Mouse (Mus musculus): Measurements from ENCODE around the gene Arhgef28.

Arhgef28 gene

GRCm38 (mm10) chr13:98124113-98124745 is 82.0 kb downstream of the Arhgef28 start:
- in situ Hi-C loops (cut with MboI, MseI), result no loop called here

GRCm38 (mm10) chr13:98122766-98123165 is 83.5 kb downstream of the Arhgef28 start:
- in situ Hi-C loops (cut with MboI, MseI), result no loop called here

- in situ Hi-C loops (cut with MboI, MseI), result no loop called here
Observed at GRCm38 (mm10) chr13:98121993-98122392, 84.2 kb downstream of the Arhgef28 start.

GRCm38 (mm10) chr13:98121124-98121470 is 85.1 kb downstream of the Arhgef28 start:
- in situ Hi-C loops (cut with MboI, MseI), result no loop called here

- in situ Hi-C loops (cut with MboI, MseI), result no loop called here
Observed at GRCm38 (mm10) chr13:98120356-98121123, 85.7 kb downstream of the Arhgef28 start.

GRCm38 (mm10) chr13:98118291-98118690 is 87.9 kb downstream of the Arhgef28 start:
- in situ Hi-C loops (cut with MboI, MseI), result loop anchor here in 1 of 2 experiments (5.0 kb wide), 1 partner anchor 79 kb away; no protein-coding TSS in a partner anchor

- in situ Hi-C loops (cut with MboI, MseI), result loop anchor here in 1 of 2 experiments (5.0 kb wide), 1 partner anchor 80 kb away; no protein-coding TSS in a partner anchor
Observed at GRCm38 (mm10) chr13:98117566-98118254, 88.5 kb downstream of the Arhgef28 start.

- in situ Hi-C loops (cut with MboI, MseI), result loop anchor here in 1 of 2 experiments (5.0 kb wide), 1 partner anchor 82 kb away; no protein-coding TSS in a partner anchor
Observed at GRCm38 (mm10) chr13:98115650-98116049, 90.6 kb downstream of the Arhgef28 start.

- in situ Hi-C loops (cut with MboI, MseI), result loop anchor here in 1 of 2 experiments (5.0 kb wide), 1 partner anchor 82 kb away; no protein-coding TSS in a partner anchor
Observed at GRCm38 (mm10) chr13:98115051-98115450, 91.2 kb downstream of the Arhgef28 start.

GRCm38 (mm10) chr13:98112812-98113503 is 93.3 kb downstream of the Arhgef28 start:
- in situ Hi-C loops (cut with MboI, MseI), result no loop called here

- in situ Hi-C loops (cut with MboI, MseI), result no loop called here
Observed at GRCm38 (mm10) chr13:98111531-98111930, 94.7 kb downstream of the Arhgef28 start.

GRCm38 (mm10) chr13:98111021-98111420 is 95.2 kb downstream of the Arhgef28 start:
- in situ Hi-C loops (cut with MboI, MseI), result no loop called here

- in situ Hi-C loops (cut with MboI, MseI), result loop anchor here in 1 of 2 experiments (10.0 kb wide), 1 partner anchor 1516 kb away; no protein-coding TSS in a partner anchor
Observed at GRCm38 (mm10) chr13:98108481-98108880, 97.8 kb downstream of the Arhgef28 start.

- in situ Hi-C loops (cut with MboI, MseI), result loop anchor here in 1 of 2 experiments (10.0 kb wide), 1 partner anchor 1517 kb away; no protein-coding TSS in a partner anchor
Observed at GRCm38 (mm10) chr13:98107621-98108020, 98.6 kb downstream of the Arhgef28 start.

GRCm38 (mm10) chr13:98095966-98096365 is 110.3 kb downstream of the Arhgef28 start:
- in situ Hi-C loops (cut with MboI, MseI), result no loop called here

GRCm38 (mm10) chr13:98094332-98094731 is 111.9 kb downstream of the Arhgef28 start:
- in situ Hi-C loops (cut with MboI, MseI), result no loop called here

GRCm38 (mm10) chr13:98093483-98093882 is 112.8 kb downstream of the Arhgef28 start:
- in situ Hi-C loops (cut with MboI, MseI), result no loop called here

GRCm38 (mm10) chr13:98092354-98093002 is 113.8 kb downstream of the Arhgef28 start:
- in situ Hi-C loops (cut with MboI, MseI), result no loop called here

GRCm38 (mm10) chr13:98079640-98080039 is 126.6 kb downstream of the Arhgef28 start:
- in situ Hi-C loops (cut with MboI, MseI), result no loop called here

GRCm38 (mm10) chr13:98078251-98078650 is 128.0 kb downstream of the Arhgef28 start:
- in situ Hi-C loops (cut with MboI, MseI), result no loop called here

- in situ Hi-C loops (cut with MboI, MseI), result no loop called here
Observed at GRCm38 (mm10) chr13:98077216-98077615, 129.0 kb downstream of the Arhgef28 start.
